Mouse (Mus musculus) mesoderm, embryonic 11.5 days (tissue): ENCODE measurements around the gene Samd14.
"Not testable (repeated sequence)": the region's sequence is repeated elsewhere in the genome, so short reads cannot be mapped to it uniquely, and the experiment has no call there.

Experiments used
- DNase-seq: peaks from one replicate; pipeline ENCODE4 v3.0.0-alpha.2; 2012; ENCODE audit warnings: low read depth, low spot score

Gene Samd14

DNA sequence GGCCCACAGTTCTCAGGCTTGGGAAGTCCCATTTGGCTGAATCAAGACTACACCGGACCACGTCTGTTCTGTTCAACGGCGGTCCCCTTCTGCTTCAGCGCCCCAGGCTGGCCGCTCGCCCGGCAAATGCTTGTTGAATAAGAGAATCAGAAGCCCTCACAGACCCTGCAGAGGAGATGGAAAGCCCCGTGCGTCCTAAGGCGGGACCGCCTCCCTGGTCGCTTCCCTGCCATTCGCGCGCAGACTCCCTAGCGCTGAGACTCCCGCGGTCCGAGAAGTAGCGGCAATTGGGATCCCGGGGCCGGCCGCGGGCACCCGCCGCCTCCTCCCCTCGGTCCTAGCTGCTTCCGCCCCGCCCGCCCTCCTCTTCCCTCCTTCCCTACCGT is at the start of gene Samd14:
Gene Samd14 (plus strand): TSS at position 251 of the 386 bp plus-strand sequence.
- DNase-seq = peak; percentile 84

GRCm38 (mm10) chr11:94962534-94963101 is 47.1 kb upstream of the Samd14 start:
- DNase-seq = no peak

DNA sequence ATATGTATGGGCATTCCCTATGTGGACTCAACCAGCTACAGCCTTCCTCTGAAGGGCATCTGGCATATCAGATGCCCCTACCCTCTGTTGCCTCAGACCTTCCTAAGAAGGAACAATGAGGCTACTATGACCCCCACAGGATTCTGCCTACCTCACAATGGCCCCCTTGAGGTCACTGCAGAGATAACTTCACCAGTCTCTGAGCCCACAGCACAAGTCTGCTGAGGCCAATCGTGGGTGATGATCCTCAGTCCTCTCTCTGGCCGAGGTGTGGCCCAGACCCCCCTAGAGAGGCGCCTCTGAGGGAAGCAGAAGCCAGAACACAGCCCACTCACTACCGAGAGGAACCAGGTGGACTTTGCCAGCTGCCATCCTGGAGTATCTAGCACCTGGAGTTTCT is 42.3 kb upstream of the Samd14 start, which contains the start of gene Hils1:
Gene Hils1 (plus strand): TSS at position 175 of the 400 bp plus-strand sequence.
- no peak for DNase-seq

DNA sequence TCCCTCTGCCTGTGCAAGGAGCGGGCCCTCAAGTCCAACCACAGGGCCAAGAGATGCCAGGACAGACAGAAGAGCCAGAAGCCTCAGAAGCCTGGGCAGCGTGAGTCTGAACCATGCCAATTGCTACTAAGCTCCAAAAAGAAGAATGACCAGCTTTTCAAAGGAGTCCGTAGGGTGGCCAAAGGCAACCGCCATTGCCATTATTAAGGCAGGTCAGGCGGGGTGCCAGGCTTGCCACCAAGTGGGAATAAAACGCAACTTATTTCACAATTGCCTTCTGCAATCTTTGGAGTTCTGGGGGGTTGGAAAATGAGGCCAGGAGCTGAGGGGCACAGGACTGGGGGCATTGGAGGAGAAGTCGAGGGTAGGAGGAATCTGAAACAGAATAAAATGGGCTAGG is 41.5 kb upstream of the Samd14 start:
- no peak for DNase-seq

- DNase-seq = not testable (repeated sequence)
Measured at GRCm38 (mm10) chr11:94969709-94970108, 40.0 kb upstream of the Samd14 start.

- DNase-seq = peak; percentile 86
Measured at GRCm38 (mm10) chr11:94970210-94970943, 39.3 kb upstream of the Samd14 start.

DNA sequence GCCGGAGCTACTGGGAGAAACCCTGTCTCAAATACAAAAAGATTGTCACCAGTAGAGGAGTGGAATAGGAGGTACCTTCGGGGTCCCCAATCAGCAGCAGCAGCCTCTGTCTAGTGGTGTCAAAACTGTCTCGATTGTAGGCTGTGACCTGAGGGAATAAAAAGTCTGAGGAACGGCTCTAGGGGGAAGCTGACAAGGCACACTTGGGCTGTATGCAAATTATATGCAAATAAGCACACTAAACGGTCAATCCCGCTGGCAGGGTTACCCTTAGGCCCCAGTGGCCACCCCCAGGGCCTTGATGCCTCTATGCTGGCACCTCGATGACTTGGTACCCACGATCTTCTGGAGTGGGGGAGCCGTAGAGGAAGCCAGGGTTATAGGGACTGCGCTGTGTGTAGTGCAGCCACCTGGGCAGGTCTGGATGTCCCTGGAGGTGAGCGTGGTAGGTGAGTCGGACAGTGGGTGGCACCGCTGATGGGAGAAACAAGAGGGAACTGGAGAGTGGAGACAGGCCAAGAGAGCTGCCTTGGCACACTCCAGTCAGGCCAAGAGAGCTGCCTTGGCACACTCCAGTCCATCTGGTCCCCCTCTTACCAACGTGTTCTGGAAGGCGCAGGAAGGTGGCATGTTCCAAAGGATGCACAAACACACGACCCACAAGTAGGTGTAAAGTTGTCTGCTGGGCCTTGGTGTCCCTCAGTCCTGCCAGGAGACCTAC is 37.6 kb upstream of the Samd14 start:
- no peak for DNase-seq

GRCm38 (mm10) chr11:94972887-94973286 is 36.8 kb upstream of the Samd14 start:
- no peak for DNase-seq

- no peak for DNase-seq
Measured at GRCm38 (mm10) chr11:94973313-94973712, 36.4 kb upstream of the Samd14 start.

GRCm38 (mm10) chr11:94974951-94975350 is 34.7 kb upstream of the Samd14 start:
- no peak for DNase-seq

DNA sequence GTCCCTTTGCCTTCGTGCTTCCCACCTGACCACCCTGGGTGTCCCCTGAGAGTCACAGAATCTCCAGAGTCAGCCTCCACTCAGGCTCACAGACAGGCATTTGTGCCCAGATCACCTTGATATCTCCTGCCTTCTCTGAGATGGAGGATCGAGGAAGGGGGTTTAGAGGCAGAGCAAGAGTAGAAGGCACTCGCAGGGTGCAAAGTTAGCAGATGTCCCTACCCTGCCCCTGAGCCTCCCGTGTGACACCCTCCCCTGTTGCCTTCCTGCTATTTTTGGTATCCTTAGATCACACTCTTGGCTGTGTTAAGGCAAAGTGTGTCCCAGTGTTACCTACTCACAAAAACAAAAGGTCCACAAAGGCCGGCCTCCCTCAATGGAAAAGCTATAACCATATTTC is 33.5 kb upstream of the Samd14 start, which contains the start of gene Sgca:
Gene Sgca (minus strand): TSS at position 129 of the 400 bp plus-strand sequence.
- DNase-seq = no peak

GRCm38 (mm10) chr11:94978178-94978915 is 31.3 kb upstream of the Samd14 start:
- DNase-seq = no peak

DNA sequence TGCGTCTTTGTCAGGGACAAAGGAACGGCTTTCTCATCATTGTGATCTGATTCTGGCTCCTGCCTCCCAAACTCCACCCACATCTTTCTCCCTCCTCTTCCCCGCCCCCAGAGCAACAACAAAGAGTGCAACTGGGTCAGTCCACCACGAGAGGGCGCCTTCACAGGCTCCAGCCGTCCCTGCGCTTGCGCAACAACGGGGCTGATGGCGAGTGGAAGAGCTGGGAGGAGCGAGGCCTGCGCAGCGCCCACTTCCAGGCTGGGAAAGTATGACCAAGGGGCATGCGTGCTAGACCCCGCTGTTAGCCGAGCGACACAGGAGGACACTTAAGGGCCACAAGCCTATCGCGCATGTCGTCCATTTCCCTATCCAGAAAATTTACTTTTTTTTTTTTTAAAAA is 30.7 kb upstream of the Samd14 start:
- DNase-seq = peak; percentile 98

DNA sequence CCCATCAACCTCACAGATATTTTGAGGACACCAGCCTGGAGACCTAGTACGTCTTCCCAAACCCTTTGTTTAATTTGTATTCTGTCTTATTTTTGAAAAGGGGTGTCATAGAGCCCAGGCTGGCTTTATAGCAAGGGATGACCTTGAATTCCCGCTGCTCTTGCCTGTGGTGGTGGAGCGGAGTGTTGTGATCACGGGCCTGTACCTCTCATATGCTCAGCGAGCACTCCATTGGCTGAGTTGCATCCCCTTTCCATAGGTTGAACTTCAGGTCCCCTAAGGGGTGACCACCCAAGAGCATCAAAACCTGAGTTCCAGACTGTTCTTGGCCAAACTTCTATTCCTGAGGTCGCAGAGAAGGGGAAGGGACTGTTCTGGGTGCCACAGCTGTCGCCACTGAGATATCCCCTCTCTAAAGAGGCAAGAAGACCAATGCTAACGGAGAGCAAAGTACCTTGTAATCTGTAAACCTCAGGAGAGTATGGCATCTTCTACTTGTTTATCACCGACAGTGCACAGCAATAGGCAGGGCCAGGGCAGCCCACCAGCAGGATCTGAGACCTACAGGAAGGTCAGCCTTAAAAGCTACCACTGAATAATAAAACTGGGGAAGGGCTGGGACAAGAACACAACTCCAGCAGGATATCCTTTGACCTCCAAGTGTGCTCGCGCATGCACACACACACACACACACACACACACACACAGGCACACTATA is 30.1 kb upstream of the Samd14 start:
- no peak for DNase-seq

- no peak for DNase-seq
Measured at GRCm38 (mm10) chr11:94985140-94985539, 24.5 kb upstream of the Samd14 start.

- no peak for DNase-seq
Measured at GRCm38 (mm10) chr11:94985822-94986221, 23.9 kb upstream of the Samd14 start.

DNA sequence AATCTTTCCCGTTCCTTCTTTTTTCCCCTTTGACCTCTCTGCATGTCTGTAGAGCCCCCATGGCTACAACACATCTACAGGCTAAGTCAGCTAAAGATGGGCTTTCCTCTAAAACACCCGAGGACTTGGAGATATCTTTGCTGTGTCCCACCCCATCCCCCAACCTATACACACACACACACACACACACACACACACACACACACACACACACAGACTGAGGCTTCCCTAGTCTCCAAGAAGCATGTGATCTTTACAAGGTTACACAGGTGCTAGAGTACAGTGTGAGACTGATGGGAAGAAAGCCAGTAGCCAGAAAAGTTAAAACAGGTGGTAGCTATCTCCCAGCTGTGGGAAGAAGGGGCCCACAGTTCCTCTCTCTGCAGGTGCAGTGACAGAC is 23.2 kb upstream of the Samd14 start:
- no peak for DNase-seq

- no peak for DNase-seq
Measured at GRCm38 (mm10) chr11:94987341-94987740, 22.3 kb upstream of the Samd14 start.

GRCm38 (mm10) chr11:94987851-94988250 is 21.8 kb upstream of the Samd14 start:
- DNase-seq = no peak

- no peak for DNase-seq
Measured at GRCm38 (mm10) chr11:94988780-94989561, 20.7 kb upstream of the Samd14 start.
